Mouse (Mus musculus) T-helper 1 cell (primary cell): ENCODE measurements around the gene Polr1d.

ENCODE experiments used
- in situ Hi-C: fragments of 300-600 bp; cut with MboI, MseI; formaldehyde crosslinking; loops from one replicate; pipeline ENCODE4 v1.15.1; 2025; ENCODE audit warnings: high pct_unique_total_duplicates

The Polr1d gene

DNA sequence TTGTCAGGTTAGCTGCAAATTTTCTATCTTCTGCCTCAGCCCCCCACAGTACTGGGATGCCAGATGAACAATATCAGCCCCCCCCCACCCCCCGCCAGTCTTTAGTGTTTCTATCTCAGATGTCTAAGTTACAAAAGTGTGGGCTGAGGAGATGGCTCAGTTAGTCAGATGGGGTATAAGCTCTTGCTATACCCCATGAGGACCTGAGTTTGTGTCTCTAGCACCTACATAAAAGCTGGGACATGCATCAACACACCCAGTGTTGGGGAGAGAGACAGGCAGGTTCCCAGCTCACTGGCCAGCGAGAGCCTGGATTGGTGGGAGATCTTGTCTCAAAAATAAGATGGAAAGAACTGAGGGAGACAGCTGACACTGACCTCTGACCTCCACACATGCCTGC, 52.6 kb downstream of the Polr1d start:
- in situ Hi-C loops: loop anchor here (5.0 kb wide), 1 partner anchor 103 kb away; no protein-coding TSS in a partner anchor

- in situ Hi-C loops: no loop called here
These were observed 55.1 kb downstream of the Polr1d start for GRCm38 (mm10) chr5:147131912-147132311.

GRCm38 (mm10) chr5:147133662-147134061, 56.8 kb downstream of the Polr1d start:
- in situ Hi-C loops: no loop called here

- in situ Hi-C loops: no loop called here
These were observed 57.7 kb downstream of the Polr1d start for GRCm38 (mm10) chr5:147134341-147135088.

- in situ Hi-C loops: no loop called here
These were observed 58.2 kb downstream of the Polr1d start for GRCm38 (mm10) chr5:147135089-147135446.

DNA sequence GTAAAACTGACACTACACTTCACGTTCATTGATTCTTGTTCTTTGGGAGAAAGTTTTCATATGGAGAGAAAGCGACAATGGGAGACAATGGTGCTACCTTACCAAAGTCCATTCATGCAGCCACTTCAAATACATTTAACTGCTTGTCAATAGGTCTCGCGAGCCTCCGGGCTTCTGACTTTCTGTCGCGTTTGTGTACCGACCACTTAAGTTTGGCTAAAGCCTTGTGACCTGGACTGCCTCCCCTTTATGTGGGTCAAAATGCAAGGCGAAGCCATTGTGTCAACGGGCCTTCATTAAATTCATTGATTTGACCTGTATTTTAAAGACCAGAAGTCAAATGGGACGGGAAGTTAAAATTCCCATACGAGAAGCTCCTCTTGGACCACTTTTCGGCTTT, 59.1 kb downstream of the Polr1d start:
- in situ Hi-C loops: no loop called here

DNA sequence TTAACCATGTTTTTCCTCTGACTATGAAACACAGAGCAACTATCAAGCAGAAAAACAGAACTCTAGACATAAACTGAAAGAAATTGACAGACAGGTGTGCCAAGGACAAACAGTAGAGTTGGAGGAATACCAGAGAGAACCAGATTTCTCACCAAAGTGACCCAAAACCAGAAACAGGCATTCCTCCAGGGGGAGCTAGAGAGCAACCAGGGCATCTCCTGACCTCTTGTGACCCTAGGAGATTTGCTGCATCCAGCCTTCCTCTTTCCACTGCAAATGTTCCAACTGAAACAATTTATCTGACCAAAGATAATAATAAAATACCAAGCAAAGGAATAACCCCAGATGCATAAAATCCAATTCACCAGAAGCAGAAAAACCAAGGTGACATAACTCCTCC, 70.5 kb downstream of the Polr1d start:
- in situ Hi-C loops: no loop called here

- in situ Hi-C loops: no loop called here
These were observed 78.0 kb downstream of the Polr1d start for GRCm38 (mm10) chr5:147154806-147155371.

DNA sequence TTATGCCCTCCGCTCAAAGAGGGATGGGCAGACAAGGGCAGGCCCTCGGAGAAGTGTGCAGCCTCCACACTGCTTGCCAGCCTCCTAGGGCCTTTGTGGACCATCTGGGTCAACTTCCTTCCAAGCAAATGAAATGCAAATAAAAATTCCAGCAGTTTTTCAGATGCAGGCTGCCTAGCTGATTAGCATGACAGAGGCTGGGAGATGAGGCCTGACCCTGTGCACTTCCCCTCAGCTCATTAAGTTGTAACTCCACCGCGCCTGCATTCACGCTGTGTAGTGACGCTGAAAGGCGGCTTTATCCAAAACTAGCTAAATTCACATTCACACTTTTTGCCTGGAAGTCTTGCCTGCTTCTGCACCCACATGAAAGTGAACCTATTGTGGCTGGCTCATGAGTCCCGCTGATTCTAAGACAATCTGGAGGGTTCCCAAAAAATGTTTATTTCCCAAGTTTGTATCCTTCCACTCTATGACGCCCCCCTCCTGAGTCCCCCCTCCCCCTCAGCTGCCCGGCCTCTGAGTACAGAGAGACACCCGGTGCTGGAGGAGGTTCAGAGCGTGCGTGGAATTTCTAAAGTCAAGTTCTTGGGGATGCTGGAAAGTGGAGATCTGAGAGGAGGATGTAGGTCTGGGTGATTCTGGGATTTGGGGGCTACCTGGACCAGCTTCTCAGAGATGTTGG, 78.7 kb downstream of the Polr1d start:
- in situ Hi-C loops: no loop called here

DNA sequence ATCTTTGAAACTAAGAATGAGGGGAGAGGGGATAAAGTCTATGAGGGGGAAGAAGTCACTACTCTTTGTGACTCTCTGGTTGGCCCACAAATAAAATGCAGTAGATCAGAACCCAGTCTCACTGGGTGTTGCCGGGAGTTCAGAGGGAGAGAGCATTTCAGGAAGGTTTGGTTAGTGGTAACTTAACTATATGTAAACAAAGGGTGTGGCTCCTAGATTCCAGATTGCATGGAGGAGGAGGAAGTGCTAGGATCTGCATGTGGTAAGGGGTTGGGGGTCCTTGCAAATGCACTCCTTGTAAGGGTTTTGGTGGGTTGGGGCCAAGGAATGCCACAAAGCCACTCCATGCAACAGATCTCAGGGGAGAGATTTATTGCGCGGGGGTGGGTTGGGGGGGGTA, 79.5 kb downstream of the Polr1d start:
- in situ Hi-C loops: no loop called here

GRCm38 (mm10) chr5:147157441-147157840, 80.6 kb downstream of the Polr1d start:
- in situ Hi-C loops: no loop called here

GRCm38 (mm10) chr5:147159320-147159719, 82.5 kb downstream of the Polr1d start:
- in situ Hi-C loops: no loop called here

- in situ Hi-C loops: no loop called here
These were observed 82.9 kb downstream of the Polr1d start for GRCm38 (mm10) chr5:147159792-147160191.
